Mouse (Mus musculus) T-helper 2 cell (primary cell): ENCODE measurements around the gene Fxyd4.

Source experiments
- in situ Hi-C: fragments of 300-600 bp; cut with MboI, MseI; formaldehyde crosslinking; loops from one replicate; pipeline ENCODE4 v1.15.1; 2025; ENCODE audit warnings: high pct_unique_total_duplicates

Gene Fxyd4

DNA sequence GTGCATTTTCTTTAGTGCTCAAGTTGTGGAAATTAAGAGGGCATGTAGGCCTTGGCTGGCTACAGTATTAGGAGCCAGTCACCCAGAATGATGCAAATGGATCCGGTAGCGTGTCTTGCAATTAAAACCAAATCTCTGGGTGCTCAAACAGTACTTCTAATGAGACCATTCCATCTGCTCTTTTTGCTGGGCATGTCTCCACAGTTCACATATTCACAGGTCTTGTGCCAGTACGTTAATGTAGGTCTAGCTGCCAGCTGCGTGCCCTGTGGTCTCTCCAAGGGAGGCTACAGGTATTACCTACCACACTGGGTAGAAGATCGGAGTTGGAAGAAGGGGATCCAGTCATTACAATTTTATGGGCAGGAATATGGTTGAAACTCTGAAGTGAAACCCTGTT lies 19.4 kb downstream of the Fxyd4 start:
- in situ Hi-C loops = no loop called here

DNA sequence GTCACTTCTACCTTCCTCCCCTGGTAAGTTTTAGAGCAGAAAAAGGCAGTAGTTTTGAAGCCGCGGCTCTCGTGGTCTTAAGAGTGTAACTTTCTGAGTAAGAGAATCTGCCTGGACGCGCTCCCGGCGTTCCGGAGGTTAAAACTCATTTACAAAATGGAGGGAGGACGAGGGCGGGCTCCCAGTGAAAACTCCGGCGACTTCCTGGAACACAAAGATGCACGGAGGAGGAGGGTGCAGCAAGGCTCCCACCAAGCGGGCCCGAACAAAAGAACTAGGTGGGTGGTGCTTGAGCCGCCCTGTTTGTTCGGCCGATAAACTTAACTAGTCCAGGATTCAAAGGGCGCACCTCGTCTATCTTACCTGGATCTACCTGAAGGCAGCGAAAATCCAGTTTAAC lies 19.9 kb downstream of the Fxyd4 start:
- in situ Hi-C loops = no loop called here

DNA sequence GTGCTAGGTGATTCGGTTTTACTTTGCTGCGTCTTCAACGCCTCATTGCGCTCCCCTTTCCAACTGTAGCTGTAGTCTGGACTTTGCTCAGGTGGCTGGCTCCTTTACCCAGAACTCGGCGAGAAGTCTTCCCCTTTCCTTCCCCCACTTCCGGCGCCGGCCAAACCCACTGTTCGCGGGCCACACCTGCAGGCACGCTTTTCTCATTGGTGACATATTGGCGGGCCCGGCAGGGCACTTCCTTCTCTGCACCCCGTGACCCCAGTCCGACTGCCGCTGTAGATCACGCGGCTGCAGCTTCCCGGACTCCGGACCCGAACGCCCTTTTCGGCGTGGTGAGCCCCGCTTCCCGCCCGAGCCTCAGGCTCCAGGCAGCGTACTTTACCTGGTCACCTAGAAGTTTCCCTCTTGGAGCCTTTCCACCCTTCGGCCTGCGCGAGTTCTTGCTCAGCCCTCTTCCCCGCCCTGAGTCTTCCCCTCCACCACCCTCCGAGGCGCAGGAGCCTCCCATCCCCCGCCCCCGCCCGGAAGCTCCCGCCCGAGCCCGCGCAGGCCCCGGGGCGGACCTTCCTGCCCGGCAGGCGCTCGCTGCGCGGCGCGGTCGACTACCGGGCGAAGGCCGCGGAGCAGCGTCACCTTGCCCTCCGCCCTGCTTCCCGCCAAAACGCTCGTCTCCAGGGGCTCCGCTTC lies 20.6 kb downstream of the Fxyd4 start:
- in situ Hi-C loops = no loop called here

DNA sequence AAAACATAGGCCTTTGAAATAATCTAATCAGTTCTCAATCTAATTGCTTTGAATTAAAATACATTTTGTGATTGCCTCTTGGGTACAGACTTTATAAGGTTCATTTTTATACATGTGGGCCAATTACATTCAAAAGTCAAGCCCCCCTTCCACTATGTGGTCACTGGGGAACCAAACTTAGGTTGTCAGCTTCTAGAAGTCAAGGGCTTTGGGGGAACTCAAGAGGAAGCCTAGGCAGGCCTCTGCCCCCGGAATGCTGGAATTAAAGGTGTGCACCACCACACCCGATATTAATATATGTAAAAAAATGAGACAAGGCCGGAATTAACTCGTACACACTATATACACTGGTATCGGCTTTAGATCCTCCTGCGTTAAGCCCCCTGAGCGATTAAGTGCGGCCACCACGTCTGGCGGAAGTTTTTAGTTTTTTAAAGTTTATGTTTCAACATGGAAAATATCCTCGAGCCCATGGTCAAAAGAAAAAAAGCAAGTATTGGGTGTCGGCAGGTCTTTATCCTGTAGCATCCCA lies 21.2 kb downstream of the Fxyd4 start:
- in situ Hi-C loops = no loop called here

DNA sequence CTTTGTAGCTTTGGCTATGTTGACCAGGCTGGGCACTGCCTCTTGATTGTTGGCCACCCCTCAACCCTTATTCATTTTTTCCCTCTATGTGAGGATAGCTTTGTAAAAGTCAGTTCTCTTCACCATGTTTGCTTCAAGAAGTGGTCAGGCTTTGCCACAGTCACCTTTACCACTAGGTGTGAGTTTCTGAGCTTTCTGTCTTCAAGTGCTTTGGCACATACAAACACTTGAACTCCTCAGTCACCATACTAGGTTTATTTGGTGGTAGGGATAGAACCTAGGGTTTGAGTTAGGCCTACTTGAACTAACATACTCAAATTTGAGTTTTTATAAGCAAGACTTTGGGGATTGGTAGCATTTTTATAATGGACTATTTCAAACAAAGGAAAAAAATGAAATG lies 23.0 kb downstream of the Fxyd4 start:
- in situ Hi-C loops = no loop called here

DNA sequence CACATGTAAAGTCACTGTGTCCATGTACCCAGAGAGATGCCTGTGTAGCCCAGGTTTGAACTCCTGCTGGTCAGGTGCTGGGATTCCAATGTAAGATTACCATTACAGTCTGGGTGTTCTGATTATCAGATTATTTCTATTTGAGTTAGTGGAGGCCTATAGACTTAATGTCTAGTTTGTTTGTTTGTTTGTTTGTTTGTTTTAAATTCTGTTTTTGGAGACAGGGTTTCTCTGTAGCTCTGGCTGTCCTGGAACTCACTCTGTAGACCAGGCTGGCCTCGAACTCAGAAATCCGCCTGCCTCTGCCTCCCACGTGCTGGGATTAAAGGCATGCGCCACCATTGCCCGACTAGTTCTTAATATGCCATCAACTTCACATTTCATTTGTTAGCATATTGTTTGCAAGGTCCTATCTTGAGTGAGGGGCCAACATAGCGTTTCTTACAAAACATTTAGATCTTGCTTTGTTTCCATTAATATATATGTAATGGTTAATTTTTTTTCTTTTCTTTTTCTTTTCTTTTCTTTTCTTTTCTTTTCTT lies 27.3 kb downstream of the Fxyd4 start:
- in situ Hi-C loops = no loop called here

DNA sequence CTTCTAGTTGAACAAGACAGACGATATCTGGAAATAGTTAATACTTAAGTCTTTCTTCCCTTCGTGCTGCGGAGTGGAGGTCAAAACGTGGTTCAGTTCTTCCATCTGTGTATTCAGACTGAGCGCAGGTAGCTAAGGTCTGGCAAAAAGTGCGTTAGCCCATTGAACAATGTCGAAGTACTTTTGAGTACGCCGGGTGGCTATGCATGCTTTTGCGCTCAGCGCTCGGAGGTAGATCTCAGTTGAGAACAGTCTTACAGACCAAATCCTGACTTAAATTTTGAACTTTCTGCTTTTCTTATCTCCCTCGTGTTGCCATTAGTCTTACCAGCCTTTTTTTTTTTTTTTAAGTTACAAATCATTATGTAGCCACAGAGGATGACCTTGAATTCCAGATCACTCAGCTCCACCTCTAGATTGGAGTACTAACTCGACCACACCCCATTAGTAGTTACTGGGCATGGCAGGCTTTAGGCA lies 29.0 kb downstream of the Fxyd4 start:
- in situ Hi-C loops = loop anchor here (10.0 kb wide), 2 partner anchors 1486 to 1996 kb away; partner anchors contain the start of gene Rad52

DNA sequence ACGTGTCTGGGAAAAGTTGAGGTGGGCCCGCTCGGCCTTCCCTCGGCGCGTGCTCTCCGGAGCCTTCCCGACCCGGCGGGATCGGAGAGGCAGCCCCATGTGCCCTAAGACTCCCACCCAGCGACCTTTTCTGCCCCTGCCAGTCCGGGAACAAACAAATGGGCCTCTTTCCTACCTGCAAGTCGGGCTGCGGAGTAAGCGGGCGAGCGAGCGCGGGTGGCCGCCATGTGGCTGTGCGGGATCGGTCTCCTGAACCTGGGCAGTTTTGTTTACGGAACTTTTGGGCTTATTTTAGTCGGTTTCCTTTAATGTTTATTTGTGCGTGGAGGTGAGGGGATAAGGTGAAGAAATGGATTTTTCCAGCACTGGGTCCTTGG lies 29.5 kb downstream of the Fxyd4 start:
- in situ Hi-C loops = loop anchor here (10.0 kb wide), 2 partner anchors 1487 to 1997 kb away; partner anchors contain the start of gene Rad52

DNA sequence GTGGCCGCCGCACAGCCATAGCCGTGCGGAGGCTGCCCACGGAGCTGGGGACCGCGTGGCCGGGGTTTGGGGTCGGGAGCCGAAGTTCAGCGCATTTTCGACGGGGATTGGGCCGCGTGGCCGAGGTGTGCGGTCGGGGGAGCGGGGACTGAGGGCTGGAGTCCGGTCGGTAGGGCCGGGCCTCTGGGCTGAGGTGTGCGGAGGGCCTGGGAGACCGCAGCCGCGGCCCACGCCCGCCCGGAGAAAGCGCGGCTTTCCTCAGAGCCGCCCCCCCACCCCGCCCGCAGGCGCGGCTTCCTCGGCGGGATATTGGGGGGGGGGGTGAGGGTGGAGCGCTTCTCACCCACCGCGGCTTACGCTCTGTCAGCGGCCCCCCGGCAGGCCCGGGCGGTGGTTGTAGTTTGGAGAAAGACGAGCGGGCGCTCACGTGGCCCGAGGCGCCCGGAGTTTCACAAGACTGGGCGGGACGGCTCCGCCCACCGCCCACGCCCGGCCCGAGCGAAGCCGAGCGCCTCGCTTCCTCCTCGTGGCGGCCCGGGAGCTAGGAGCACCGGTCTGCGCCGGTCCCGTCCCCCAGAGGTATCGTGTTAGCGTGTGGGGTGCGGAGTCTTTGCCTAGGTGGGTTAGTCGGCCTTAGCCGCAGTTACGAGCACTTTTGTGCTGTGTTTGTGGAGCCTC lies 30.1 kb downstream of the Fxyd4 start:
- in situ Hi-C loops = loop anchor here (10.0 kb wide), 2 partner anchors 1487 to 1997 kb away; partner anchors contain the start of gene Rad52

DNA sequence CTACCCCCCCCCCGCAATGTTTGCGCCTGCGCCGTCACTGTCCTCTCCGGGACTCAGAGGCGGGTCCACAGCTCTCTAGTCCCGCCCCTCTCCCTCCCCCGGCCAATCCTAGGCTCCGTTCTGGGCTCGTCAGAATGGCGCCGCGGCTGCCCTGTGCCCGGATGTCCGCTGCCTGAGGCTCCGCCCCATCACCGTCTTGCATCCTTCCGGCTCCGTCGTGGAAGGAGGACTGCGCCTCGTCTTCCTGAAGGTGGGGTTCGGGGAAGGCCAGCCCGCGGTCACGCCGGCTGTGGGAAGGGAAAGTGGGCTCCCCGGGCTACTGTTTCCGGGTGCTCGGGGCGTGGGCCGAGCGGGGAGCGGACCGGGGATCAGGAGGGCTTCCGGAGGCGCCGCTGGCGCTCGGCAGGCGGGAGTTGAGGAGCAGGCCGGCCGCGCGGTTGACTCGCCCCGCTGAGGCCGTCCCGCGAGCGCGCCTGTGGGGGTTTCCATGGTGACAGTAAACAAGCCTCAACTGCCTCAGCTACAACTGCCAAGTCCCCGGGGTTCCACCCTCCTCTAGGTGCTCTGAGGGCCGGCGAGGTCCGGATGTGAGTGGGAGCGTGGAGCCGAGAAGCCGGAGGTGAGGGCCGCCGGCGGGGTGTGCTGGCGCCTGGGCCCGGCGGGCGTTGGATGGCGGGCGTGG lies 30.8 kb downstream of the Fxyd4 start:
- in situ Hi-C loops = loop anchor here (10.0 kb wide), 2 partner anchors 1488 to 1998 kb away; partner anchors contain the start of gene Rad52

DNA sequence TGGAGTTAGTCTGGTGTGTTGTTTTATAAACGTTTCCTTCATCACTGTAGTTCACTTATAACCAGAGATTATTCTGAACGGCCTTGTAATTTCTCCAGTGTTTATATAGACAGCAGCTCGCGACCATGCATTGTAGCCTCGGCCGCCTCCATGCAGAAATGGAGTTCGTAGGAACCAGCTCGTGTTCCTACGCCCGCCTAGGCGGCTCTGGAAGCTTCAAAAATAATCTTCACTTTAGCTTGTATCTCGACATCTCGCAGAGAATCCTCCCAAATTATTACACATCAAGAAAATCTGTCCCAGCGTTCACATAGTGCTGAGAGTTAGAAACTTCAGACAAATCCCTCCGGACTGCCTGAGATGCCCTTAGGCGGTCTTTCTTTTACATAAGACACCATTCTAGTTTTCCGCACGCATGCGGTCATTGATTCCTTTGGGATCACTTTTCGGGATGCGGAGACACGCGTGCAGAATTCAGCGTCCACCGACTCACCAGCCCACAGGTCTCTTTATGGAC lies 31.4 kb downstream of the Fxyd4 start:
- in situ Hi-C loops = loop anchor here (10.0 kb wide), 2 partner anchors 1489 to 1999 kb away; partner anchors contain the start of gene Rad52

DNA sequence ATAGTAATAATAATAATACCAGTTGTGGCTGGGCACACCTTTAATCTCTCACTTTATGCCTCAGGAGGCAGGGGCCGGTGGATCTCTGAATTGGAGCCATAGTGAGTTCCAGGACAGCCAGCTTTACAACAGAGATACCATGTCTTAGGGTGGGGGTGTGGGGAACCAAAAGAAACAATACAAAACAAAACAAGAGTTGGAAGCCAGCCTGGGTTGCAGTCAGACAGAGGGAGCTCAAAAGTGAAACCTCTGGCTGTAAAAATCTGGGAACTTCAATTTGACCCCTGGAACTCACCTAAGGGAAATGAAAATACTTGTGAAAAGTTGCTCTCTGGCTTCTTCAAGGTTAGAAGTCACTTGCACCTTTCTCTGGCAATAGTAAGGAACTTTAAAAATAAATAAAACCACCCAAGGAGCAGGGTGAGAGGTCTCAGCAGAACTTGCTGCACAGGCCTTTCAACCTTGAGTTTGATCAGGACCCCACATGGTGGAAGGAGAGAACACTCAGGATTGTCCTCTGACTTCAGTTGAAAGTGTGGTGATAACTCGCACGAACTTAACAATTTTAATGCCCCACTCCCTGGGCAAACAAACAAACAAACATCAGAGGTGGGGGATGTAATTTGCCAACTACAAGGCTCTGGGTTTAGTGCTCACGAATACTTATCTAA lies 32.1 kb downstream of the Fxyd4 start:
- in situ Hi-C loops = loop anchor here (10.0 kb wide), 2 partner anchors 1489 to 1999 kb away; partner anchors contain the start of gene Rad52

DNA sequence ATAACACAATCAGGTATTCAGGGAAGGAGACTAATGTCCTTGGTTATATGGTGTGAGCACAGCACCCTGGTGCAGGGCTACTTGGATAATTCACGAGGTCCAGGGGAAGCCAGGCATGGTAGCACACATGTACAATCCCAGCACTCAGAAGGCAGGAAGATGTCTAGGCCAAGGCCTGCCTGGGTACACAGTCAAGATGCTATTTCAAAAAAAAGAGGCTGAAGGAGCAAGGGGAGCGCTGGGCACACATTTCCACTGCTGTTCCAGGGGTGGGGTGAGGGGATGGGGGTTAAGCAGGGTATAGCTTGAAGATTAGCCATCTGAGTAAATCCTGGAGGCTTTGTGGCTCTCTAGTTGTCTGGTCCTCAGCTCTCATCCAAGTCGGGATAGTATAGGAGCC lies 33.7 kb downstream of the Fxyd4 start:
- in situ Hi-C loops = loop anchor here (10.0 kb wide), 2 partner anchors 1491 to 2001 kb away; partner anchors contain the start of gene Rad52

DNA sequence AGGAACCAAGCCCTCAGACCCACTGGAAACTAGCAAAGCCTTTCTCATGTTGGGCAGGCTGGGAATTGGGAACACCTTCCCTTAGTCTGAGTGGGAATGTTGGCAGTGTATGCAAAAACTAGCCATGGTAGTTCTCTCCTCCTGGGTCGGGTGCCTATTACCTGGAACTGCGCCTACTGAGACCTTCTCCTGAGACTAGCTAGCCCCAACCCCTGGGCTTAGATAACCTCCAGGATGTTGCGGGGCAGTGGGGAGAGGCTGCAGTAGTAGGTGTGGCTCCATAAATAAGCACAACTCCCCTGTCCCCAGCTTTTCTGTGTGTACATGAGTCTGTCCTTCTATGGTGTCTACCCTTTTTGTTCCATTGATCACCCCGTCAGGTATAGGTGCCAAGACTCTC lies 34.9 kb downstream of the Fxyd4 start:
- in situ Hi-C loops = loop anchor here (10.0 kb wide), 2 partner anchors 1492 to 2002 kb away; partner anchors contain the start of gene Rad52

DNA sequence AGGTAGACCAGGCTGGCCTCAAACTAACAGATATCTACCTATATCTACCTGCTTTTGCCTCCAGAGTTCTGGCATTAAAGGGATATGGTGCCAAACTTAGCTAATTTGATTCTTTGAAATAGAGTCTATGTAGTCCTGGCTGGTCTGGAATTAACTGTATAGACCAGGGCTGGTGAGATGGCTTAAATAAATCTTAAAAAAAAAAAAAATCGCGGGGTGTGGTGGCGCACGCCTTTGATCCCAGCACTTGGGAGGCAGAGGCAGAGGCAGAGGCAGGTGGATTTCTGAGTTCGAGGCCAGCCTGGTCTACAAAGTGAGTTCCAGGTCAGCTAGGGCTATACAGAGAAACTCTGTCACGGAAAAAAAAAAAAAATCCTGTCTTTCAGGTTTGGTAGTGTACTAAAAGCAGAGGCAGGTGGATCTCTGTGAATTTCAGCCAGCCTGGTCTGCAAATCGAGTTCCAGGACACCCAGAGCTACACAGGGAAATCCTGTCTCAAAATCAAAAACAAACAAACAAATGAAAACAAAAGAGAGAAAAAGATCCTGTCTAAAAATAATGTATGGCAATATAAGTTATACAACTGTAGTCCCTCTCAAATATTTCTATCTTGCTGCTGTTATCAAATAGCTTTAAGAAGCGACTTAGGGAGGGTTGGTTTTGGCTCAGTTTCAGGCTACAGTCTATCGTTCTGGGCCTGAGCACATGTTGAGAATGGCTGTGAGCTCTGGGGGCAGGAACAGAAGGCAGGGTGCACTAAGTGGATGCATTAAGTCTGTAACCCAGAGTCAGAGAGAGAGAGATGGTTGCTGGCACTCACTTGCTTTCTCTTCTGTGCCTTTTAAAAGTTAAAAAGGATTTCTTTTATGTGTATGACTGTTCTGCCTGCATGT lies 35.7 kb downstream of the Fxyd4 start:
- in situ Hi-C loops = loop anchor here (10.0 kb wide), 2 partner anchors 1493 to 2003 kb away; partner anchors contain the start of gene Rad52

DNA sequence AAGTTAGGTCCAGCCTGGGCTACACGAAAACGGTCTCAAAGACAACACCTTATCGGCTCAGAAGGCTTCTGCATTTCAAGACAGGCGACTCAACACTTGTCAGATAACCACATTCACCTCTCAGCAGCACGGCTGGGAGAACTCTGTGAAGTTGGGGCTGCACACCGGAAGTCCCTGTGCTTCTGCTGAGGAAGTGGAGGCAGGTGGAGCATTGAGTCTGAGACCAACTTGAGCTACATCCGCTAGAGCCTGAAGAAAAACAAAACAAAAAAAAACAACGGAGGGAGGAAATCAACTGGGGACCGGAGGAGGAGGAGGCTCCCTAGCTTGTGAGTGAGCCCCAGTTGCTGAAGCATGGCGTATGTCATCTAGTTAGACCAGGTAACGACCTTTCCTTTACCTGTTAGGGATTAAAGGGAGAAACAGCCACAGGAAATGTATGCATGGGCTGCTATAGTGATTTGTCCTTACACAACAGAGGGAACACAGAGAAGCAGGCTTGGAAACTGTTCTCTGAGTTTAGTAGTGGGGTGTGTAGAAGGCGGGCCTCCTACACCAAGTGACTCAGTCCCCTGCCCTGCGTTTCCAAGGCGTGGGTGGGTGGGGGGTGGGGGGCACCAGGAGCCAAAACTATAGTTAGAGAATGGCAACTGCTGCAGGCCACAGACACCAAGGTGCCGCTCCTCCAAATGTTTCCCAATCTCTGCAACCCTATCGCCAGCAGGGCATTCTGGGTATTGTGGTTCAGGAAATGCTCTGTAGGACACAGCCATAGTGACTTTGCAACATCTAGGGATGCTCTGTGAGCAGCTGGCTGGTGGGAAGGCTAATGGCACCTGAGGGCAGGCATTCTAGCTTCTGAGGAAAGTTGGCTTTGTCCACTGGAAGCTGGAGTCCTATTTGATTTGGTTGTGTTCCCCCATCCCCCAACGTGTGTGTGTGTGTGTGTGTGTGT lies 37.1 kb downstream of the Fxyd4 start, which contains the start of gene Hnrnpf:
Gene Hnrnpf, plus strand, starts transcription at position 199 of the 955 bp plus-strand sequence.
- in situ Hi-C loops = loop anchor here (10.0 kb wide), 2 partner anchors 1494 to 2004 kb away; partner anchors contain the start of gene Rad52

DNA sequence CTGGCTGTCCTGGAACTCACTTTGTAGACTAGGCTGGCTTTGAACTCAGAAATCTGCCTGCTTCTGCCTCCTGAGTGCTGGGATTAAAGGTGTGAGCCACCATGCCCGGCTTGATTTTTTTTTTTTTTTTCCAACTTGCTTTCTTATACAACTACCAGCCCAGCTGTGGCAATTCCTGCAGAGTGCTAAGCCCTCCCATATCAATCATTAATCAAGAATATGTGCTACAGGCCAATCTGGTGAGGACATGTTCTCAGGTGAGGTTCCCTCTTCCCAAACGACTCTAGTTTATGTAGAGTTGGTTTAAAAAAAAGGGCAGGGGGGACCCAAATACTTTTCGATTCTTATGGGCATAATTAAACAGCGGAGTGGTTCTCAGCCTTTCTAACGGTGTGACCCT lies 39.7 kb downstream of the Fxyd4 start:
- in situ Hi-C loops = no loop called here

DNA sequence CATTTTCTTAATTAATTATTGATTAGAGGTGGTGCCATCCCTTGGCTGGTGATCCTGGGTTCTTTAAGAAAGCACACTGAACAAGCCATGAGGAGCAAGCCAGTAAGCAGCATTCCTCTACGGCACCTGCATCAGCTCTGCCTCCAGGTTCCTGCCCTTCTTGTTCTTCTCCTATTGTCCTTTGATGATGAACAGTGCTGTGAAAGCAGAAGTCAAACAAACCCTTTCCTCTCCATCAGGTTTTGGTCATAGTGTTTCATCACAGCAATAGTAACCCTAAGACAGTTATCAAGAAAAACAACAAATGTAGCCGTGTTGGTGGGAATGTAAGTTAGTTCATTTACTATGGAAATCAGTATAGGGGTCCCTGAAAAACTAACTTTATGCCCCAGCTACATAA lies 44.1 kb downstream of the Fxyd4 start:
- in situ Hi-C loops = no loop called here
